Mouse (Mus musculus): Measurements from ENCODE around the gene Chsy1. TPM values are rescaled to one million over a fixed set of nuclear protein-coding genes. Genes with fewer than 3 reads are reported as not detected.
A peak's percentile ranks its signal among the peaks of the same experiment; 100 is the strongest.

The Chsy1 gene
- polyA plus RNA-seq, 1 experiment from 2014 or later = 13.3 TPM

- Histone ChIP-seq H3K4me3 (no peak overlapping the region), H3K36me3 (no peaks in the 10 kb centered on the region), H3K4me1 (0 out of 2 replicates have a peak, but pooled peaks cover 5% of the 10 kb centered on the region), H3K27ac (replicated peaks) (no peak overlapping the region), H3K27me3 (no peaks in the 10 kb centered on the region), H3K9ac (replicated peaks) (no peak overlapping the region), H3K9me3 (no peaks in the 10 kb centered on the region), H3K4me2 (replicated peaks) (no peak overlapping the region)
- no peak for ATAC-seq (replicated peaks)
- 64% methylated on average over 8 of the region's 8 CpGs for WGBS
Measured at GRCm38 (mm10) chr7:66200791-66201450, 91.6 kb downstream of the Chsy1 start.

- no peak overlapping the region for H3K9ac ChIP-seq (replicated peaks)
- H3K36me3 ChIP-seq = no peaks in the 10 kb centered on the region
- no peak overlapping the region for H3K4me2 ChIP-seq (replicated peaks)
- 0 out of 2 replicates have a peak, but pooled peaks cover 5% of the 10 kb centered on the region for H3K4me1 ChIP-seq
- H3K27ac ChIP-seq (replicated peaks) = no peak overlapping the region
- H3K27me3 ChIP-seq = no peaks in the 10 kb centered on the region
- H3K9me3 ChIP-seq = no peaks in the 10 kb centered on the region
- no peak for ATAC-seq (replicated peaks)
- no peak overlapping the region for H3K4me3 ChIP-seq
- 87% methylated on average over 2 of the region's 2 CpGs for WGBS
Measured at GRCm38 (mm10) chr7:66201657-66202056, 92.3 kb downstream of the Chsy1 start.

- 88% methylated on average over 2 of the region's 2 CpGs for WGBS
- no peak for ATAC-seq (replicated peaks)
- Histone ChIP-seq H3K4me1 (no peaks in the 10 kb centered on the region), H3K27ac (replicated peaks) (no peak overlapping the region), H3K9ac (replicated peaks) (no peak overlapping the region), H3K9me3 (no peaks in the 10 kb centered on the region), H3K36me3 (no peaks in the 10 kb centered on the region), H3K27me3 (no peaks in the 10 kb centered on the region), H3K4me2 (replicated peaks) (no peak overlapping the region), H3K4me3 (no peak overlapping the region)
Measured at GRCm38 (mm10) chr7:66209920-66210319, 100.6 kb downstream of the Chsy1 start.

GRCm38 (mm10) chr7:66212887-66213286 is 103.6 kb downstream of the Chsy1 start:
- Histone ChIP-seq H3K4me3 (no peak overlapping the region), H3K9ac (replicated peaks) (no peak overlapping the region), H3K4me1 (peaks cover 4% of the 10 kb centered on the region; the same call in 1 of the 2 replicates), H3K27ac (replicated peaks) (no peak overlapping the region), H3K36me3 (no peaks in the 10 kb centered on the region), H3K4me2 (replicated peaks) (no peak overlapping the region), H3K9me3 (no peaks in the 10 kb centered on the region), H3K27me3 (no peaks in the 10 kb centered on the region)
- no peak for ATAC-seq (replicated peaks)
- WGBS = 85% methylated on average over 1 of the region's 1 CpGs

- H3K4me1 ChIP-seq = peaks cover 8% of the 10 kb centered on the region; the same call in 1 of the 2 replicates
- no peaks in the 10 kb centered on the region for H3K9me3 ChIP-seq
- no peak overlapping the region for H3K27ac ChIP-seq (replicated peaks)
- H3K9ac ChIP-seq (replicated peaks) = no peak overlapping the region
- ATAC-seq (replicated peaks) = no peak
- H3K36me3 ChIP-seq = no peaks in the 10 kb centered on the region
- no peaks in the 10 kb centered on the region for H3K27me3 ChIP-seq
- H3K4me2 ChIP-seq (replicated peaks) = no peak overlapping the region
- H3K4me3 ChIP-seq = no peak overlapping the region
- whole genome bisulfite sequencing = 86% methylated on average over 6 of the region's 6 CpGs
Measured at GRCm38 (mm10) chr7:66214477-66214876, 105.2 kb downstream of the Chsy1 start.

- no peak overlapping the region for H3K4me3 ChIP-seq
- 100% methylated on average over 1 of the region's 1 CpGs for WGBS
- no peaks in the 10 kb centered on the region for H3K27me3 ChIP-seq
- H3K4me2 ChIP-seq (replicated peaks) = no peak overlapping the region
- H3K27ac ChIP-seq (replicated peaks) = no peak overlapping the region
- H3K9me3 ChIP-seq = no peaks in the 10 kb centered on the region
- no peak overlapping the region for H3K9ac ChIP-seq (replicated peaks)
- no peak for ATAC-seq (replicated peaks)
- H3K4me1 ChIP-seq = peaks cover 8% of the 10 kb centered on the region; the same call in 1 of the 2 replicates
- H3K36me3 ChIP-seq = no peaks in the 10 kb centered on the region
Measured at GRCm38 (mm10) chr7:66215911-66216310, 106.6 kb downstream of the Chsy1 start.

- no peak for ATAC-seq (replicated peaks)
- Histone ChIP-seq H3K9ac (replicated peaks) (no peak overlapping the region), H3K27me3 (no peaks in the 10 kb centered on the region), H3K4me1 (peaks cover 8% of the 10 kb centered on the region; the same call in 1 of the 2 replicates), H3K36me3 (no peaks in the 10 kb centered on the region), H3K4me3 (no peak overlapping the region), H3K9me3 (no peaks in the 10 kb centered on the region), H3K4me2 (replicated peaks) (no peak overlapping the region), H3K27ac (replicated peaks) (no peak overlapping the region)
- 60% methylated on average over 7 of the region's 7 CpGs for WGBS
Measured at GRCm38 (mm10) chr7:66217011-66217410, 107.7 kb downstream of the Chsy1 start.

- Histone ChIP-seq H3K4me3 (no peak overlapping the region), H3K27ac (replicated peaks) (peak overlapping the region; percentile 27; the same call in 1 of the 2 replicates), H3K9ac (replicated peaks) (no peak overlapping the region), H3K4me2 (replicated peaks) (no peak overlapping the region), H3K27me3 (no peaks in the 10 kb centered on the region), H3K36me3 (no peaks in the 10 kb centered on the region), H3K9me3 (no peaks in the 10 kb centered on the region), H3K4me1 (peaks cover 8% of the 10 kb centered on the region; the same call in 1 of the 2 replicates)
- 18% methylated on average over 7 of the region's 7 CpGs for WGBS
- no peak for ATAC-seq (replicated peaks)
Measured at GRCm38 (mm10) chr7:66217531-66218094, 108.3 kb downstream of the Chsy1 start.

- Histone ChIP-seq H3K27ac (replicated peaks) (peak overlapping the region; percentile 27), H3K9me3 (no peaks in the 10 kb centered on the region), H3K36me3 (no peaks in the 10 kb centered on the region), H3K4me1 (peaks cover 8% of the 10 kb centered on the region; the same call in 1 of the 2 replicates), H3K4me2 (replicated peaks) (no peak overlapping the region), H3K9ac (replicated peaks) (no peak overlapping the region), H3K4me3 (no peak overlapping the region), H3K27me3 (no peaks in the 10 kb centered on the region)
- no peak for ATAC-seq (replicated peaks)
- 34% methylated on average over 9 of the region's 9 CpGs for WGBS
Measured at GRCm38 (mm10) chr7:66218193-66219014, 109.1 kb downstream of the Chsy1 start.

GRCm38 (mm10) chr7:66219028-66219793 is 109.9 kb downstream of the Chsy1 start:
- Histone ChIP-seq H3K27me3 (no peaks in the 10 kb centered on the region), H3K4me3 (no peak overlapping the region), H3K9ac (replicated peaks) (no peak overlapping the region), H3K9me3 (no peaks in the 10 kb centered on the region), H3K27ac (replicated peaks) (no peak overlapping the region), H3K36me3 (no peaks in the 10 kb centered on the region), H3K4me1 (peaks cover 8% of the 10 kb centered on the region; the same call in 1 of the 2 replicates), H3K4me2 (replicated peaks) (no peak overlapping the region)
- WGBS = 85% methylated on average over 4 of the region's 4 CpGs
- ATAC-seq (replicated peaks) = no peak

GRCm38 (mm10) chr7:66219794-66220227 is 110.5 kb downstream of the Chsy1 start:
- no peak for ATAC-seq (replicated peaks)
- H3K27ac ChIP-seq (replicated peaks) = no peak overlapping the region
- H3K36me3 ChIP-seq = no peaks in the 10 kb centered on the region
- 67% methylated on average over 4 of the region's 4 CpGs for WGBS
- peaks cover 8% of the 10 kb centered on the region; the same call in 1 of the 2 replicates for H3K4me1 ChIP-seq
- no peaks in the 10 kb centered on the region for H3K27me3 ChIP-seq
- no peak overlapping the region for H3K4me2 ChIP-seq (replicated peaks)
- no peaks in the 10 kb centered on the region for H3K9me3 ChIP-seq
- H3K9ac ChIP-seq (replicated peaks) = no peak overlapping the region
- H3K4me3 ChIP-seq = no peak overlapping the region

Measured in forebrain, embryonic 15.5 days (tissue).